Mouse (Mus musculus) megakaryocyte, embryonic 14.5 days (primary cell): Measurements from ENCODE around the gene Hoxc4. TPM values are rescaled to one million over a fixed set of nuclear protein-coding genes. Genes with fewer than 3 reads are reported as not detected.

ENCODE experiments used
- H3K27me3 ChIP-seq: replicated peaks from 2 replicates; pipeline ENCODE3; 2012; ENCODE audit warnings: inconsistent platforms
- H3K36me3 ChIP-seq: replicated peaks from 2 replicates; pipeline ENCODE3; 2012; ENCODE audit warnings: low read length, inconsistent platforms, mixed read lengths
- H3K4me1 ChIP-seq: 2 replicates; pipeline ENCODE4 v1.6.1; 2012; ENCODE audit warnings: inconsistent platforms
- H3K4me3 ChIP-seq: replicated peaks from 2 replicates; pipeline ENCODE3; 2012; ENCODE audit warnings: moderate library complexity, mild to moderate bottlenecking, inconsistent platforms
- H3K9me3 ChIP-seq: 2 replicates; pipeline ENCODE4 v1.6.1; 2012; ENCODE audit warnings: inconsistent platforms
- FLI1 ChIP-seq: IDR thresholded peaks from 2 replicates; pipeline ENCODE4 v1.6.1; 2012; ENCODE audit warnings: low read length, inconsistent platforms, mixed read lengths
- GATA1 ChIP-seq: IDR thresholded peaks from 3 replicates; pipeline ENCODE4 v1.6.1; 2012; ENCODE audit warnings: mixed read lengths, low read length, inconsistent platforms, borderline replicate concordance
- polyA plus RNA-seq: library from polyadenylated mRNA; stranded (reverse); fragments of >175 nt; gene quantifications from 2 replicates; pipeline ENCODE4 v1.2.3, GENCODE M21; 2012; ENCODE audit warnings: low replicate concordance; ENCODE audit not compliant: insufficient read depth

Gene Hoxc4
- polyA plus RNA-seq, 1 experiment, result not detected

DNA sequence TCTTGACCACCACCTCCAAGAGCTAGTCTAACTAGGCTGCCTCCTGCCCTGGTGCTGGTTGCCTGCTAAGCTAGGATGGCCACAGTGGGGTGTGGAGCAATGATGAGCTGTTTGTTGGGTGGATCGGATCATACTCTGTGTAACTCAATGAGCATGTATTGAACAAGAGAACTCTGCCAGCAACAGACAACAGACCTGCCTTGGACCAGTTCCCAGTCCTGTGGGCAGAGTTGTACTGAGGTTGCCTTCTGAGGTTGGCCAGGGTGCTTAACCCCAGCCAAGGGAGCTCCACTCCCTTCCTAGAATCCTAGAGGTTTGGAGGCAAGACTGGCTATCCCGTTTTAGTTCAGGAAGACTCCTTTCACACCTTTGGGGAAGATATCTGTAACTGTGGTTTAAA lies 37.7 kb downstream of the Hoxc4 start:
- no peaks in the 10 kb centered on the region for H3K36me3 ChIP-seq
- no peak for TF ChIP-seq FLI1
- TF ChIP-seq GATA1, result no peak
- H3K9me3 ChIP-seq, result no peaks in the 10 kb centered on the region
- peaks cover 4% of the 10 kb centered on the region; the same call in 1 of the 2 replicates for H3K4me1 ChIP-seq
- H3K27me3 ChIP-seq, result peaks cover 84% of the 10 kb centered on the region
- no peak overlapping the region for H3K4me3 ChIP-seq

DNA sequence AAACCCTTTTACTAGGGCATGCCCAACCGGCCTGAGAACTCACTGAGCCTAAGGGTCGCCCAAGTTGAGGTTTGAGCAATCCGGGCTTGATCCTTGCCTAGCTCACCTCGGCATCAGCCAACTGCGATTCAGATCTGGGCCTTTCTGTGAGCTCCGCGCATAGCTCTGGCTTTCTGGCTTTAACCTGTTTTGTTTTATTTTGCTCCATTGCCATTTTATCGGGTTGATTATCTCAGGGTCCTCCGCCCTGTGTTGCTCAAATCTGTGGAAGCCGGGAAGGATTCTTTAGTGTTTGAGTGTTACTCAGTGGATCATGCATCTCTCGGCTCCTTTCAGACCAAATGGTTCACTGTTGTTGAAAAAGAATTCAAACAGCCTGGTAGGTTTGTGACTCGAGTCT lies 40.0 kb downstream of the Hoxc4 start:
- Histone ChIP-seq H3K4me1 (peaks cover 4% of the 10 kb centered on the region; the same call in 1 of the 2 replicates), H3K4me3 (no peak overlapping the region), H3K9me3 (no peaks in the 10 kb centered on the region), H3K36me3 (no peaks in the 10 kb centered on the region), H3K27me3 (peaks cover 93% of the 10 kb centered on the region)
- TF ChIP-seq GATA1 (no peak), FLI1 (no peak)

DNA sequence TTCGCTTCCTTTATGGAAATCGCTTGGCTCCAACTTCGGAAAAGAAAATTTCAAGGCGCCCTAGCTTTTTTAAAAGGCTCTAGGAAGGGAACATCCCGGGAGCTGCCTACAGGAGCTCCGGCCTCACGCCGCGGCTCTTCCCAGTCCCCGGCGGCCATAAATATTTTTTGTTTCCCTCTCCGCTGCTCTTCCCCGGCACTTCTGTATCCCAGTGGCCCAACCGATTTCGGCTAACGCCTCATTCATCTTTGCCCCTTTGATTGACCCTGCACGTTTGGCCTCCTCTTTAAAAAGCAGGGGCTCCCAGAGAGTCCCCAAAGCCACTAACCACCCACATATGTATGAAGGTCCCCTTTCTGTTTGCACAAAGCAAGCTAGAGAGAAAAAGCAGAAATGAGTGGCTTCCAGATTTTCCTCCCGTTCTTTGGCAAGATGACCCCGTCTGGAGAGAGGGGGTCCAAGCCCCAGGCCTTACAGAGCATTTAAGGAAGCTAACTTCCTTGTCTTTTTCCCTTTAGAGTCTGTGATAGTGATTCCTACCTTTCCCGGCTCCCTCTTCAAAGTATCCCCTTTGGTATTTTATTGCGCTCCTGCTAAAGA lies 40.8 kb downstream of the Hoxc4 start:
- H3K4me3 ChIP-seq, result no peak overlapping the region
- peaks cover 4% of the 10 kb centered on the region; the same call in 1 of the 2 replicates for H3K4me1 ChIP-seq
- TF ChIP-seq FLI1, result no peak
- peaks cover 94% of the 10 kb centered on the region for H3K27me3 ChIP-seq
- H3K9me3 ChIP-seq, result no peaks in the 10 kb centered on the region
- H3K36me3 ChIP-seq, result no peaks in the 10 kb centered on the region

DNA sequence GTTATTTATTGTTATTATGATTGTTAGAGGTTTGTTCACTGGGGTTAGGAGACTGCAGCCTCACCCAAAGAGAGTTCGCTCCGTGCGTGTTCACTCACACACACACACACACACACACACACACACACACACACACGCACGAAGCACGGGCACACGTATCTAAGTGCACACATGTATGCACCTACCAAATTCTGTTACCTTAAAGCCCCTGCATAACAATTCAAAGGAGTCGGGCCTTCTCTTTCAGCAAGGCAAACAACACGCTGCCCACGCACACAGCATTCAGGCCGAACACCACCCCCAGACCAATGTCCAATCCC lies 41.2 kb downstream of the Hoxc4 start:
- H3K4me3 ChIP-seq, result no peak overlapping the region
- no peaks in the 10 kb centered on the region for H3K36me3 ChIP-seq
- no peaks in the 10 kb centered on the region for H3K9me3 ChIP-seq
- H3K4me1 ChIP-seq, result peaks cover 4% of the 10 kb centered on the region; the same call in 1 of the 2 replicates
- TF ChIP-seq FLI1 (no peak), GATA1 (no peak)
- H3K27me3 ChIP-seq, result peaks cover 93% of the 10 kb centered on the region

DNA sequence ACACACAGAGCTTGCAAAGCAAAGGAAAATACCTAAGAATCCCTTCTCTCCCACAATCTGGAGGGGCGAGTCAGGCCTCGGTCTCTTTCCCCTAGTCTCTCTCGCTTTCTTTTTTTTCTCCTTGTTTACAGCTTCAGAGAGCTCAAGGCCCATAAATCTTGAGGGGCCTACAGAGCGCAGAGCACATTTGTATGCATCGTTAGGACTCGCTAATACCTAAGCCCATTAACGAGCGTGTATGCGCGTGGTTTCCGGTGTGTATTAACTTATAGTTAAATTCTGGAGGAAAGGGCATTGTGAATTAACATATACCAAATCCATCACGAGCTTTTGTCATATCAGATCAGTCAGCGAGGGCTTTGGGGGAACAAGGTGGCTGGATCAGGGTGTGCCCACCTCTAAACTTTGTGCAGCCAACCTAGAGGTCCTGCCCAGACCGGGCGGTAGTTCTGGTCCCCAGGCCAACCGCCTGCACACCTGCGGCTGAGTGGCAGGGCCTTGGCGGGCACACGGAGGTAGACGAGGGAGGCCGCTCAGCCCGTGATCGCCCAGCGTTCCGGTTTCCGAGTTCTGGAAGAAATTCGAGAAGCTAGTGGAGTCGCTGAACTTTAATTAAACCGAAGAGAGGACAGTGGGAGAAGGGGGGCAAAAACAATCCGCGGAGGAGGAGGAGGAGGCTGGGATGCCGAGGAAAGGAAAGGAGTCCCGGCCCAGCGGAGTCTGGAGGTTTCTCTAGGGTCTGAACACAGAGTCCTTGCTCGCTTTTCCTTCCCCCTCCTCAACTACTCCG lies 41.8 kb downstream of the Hoxc4 start:
- TF ChIP-seq GATA1 (no peak), FLI1 (no peak)
- Histone ChIP-seq H3K4me1 (peaks cover 4% of the 10 kb centered on the region; the same call in 1 of the 2 replicates), H3K36me3 (no peaks in the 10 kb centered on the region), H3K9me3 (no peaks in the 10 kb centered on the region), H3K4me3 (no peak overlapping the region), H3K27me3 (peaks cover 93% of the 10 kb centered on the region)

DNA sequence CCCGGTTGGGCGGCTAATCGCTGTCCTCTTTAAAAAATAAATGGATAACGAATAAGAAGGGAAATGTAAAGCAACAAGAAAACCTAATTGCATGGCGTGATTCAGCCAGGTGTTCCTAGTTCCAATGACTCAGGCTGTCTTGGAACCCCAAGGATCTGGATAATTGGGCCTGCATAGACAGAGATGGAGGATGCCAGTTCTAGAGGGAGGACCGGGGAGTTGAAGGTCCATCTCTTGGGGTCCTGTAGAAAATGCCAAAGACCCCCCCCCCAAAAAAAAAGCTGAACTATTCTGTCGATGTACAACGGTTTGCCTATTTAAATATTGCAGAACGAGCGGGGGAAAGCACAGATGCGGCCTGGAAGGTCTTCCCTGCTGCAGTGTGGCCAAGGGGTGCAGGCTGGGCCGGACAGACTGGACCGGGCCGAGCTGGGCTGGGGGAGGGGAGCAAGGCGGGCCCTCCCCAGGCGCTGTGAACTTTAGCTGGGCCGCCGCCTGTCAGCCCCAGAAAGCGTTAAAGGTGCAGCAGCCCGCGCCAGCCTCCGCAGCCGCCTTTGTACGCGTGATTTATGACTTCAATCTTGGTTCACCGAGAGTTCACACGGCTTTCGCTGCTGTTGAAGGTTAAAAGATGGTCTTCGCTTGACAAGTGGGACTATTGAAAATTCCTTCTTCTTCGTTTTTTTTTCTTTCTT lies 42.5 kb downstream of the Hoxc4 start:
- H3K4me3 ChIP-seq, result no peak overlapping the region
- TF ChIP-seq FLI1, result no peak
- TF ChIP-seq GATA1, result no peak
- H3K4me1 ChIP-seq, result peaks cover 4% of the 10 kb centered on the region; the same call in 1 of the 2 replicates
- H3K9me3 ChIP-seq, result no peaks in the 10 kb centered on the region
- H3K36me3 ChIP-seq, result no peaks in the 10 kb centered on the region
- peaks cover 95% of the 10 kb centered on the region for H3K27me3 ChIP-seq

DNA sequence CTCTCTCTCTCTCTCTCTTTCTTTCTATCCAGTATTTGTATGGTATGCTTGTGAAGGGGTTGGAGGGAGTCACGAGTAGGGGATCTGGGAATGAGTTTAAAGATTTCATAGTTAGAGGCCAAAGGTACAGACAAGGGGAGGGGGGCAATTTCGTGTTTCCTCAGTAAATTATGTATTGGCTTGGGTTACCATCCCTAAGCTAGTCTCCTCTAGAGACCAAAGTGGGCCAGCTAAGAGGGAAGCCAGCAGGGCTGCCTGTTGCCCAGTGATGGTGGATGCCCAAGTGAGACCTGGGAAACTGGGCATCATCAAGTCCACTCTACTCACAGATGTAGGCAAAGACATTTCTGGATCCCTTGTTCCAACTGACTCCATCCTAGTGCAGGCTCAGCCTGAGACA lies 43.3 kb downstream of the Hoxc4 start:
- TF ChIP-seq GATA1, result no peak
- TF ChIP-seq FLI1, result no peak
- Histone ChIP-seq H3K4me1 (peaks cover 4% of the 10 kb centered on the region; the same call in 1 of the 2 replicates), H3K36me3 (no peaks in the 10 kb centered on the region), H3K27me3 (peaks cover 94% of the 10 kb centered on the region), H3K9me3 (no peaks in the 10 kb centered on the region), H3K4me3 (no peak overlapping the region)

DNA sequence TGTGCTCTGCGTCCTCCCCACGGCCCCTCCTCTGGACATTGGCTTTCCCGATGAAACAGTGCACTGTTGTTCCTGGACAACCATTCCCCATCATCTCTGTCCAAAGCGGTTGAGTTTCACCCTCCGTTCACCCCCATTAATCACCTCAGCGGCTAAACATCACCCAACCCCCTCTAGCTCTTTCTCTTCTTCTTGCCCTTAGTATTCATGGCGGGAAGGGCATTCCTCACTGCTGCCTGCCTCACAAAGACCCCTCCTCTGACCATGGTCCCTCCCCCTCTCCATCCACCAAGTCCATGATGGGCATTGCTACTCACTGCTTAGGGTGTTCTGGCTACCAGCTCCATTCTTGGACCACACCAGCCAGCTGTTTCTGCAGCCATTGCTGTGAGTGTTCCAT lies 46.9 kb downstream of the Hoxc4 start:
- Histone ChIP-seq H3K27me3 (peaks cover 96% of the 10 kb centered on the region), H3K4me3 (no peak overlapping the region), H3K4me1 (peaks cover 2% of the 10 kb centered on the region; the same call in 1 of the 2 replicates)

DNA sequence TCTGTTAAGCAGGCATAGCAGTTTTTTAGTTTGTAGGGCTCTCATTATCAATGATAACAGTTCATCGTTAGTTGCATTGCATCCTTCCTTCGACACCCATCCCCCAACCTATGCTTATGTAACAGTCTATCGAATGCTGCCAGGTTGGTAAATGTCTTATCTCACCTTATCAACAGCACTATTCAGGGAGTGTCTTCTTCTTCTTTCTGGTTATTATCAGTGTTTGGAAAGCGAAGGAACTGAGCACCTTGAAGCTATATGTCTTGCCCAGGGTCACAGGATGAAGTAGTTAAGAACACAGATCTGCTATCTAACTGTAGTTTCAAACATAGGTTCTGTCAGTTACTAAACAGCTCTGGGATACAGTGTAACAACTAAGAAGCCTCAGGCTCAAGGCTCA lies 49.0 kb downstream of the Hoxc4 start:
- Histone ChIP-seq H3K9me3 (no peaks in the 10 kb centered on the region), H3K4me1 (no peaks in the 10 kb centered on the region), H3K36me3 (no peaks in the 10 kb centered on the region), H3K4me3 (no peak overlapping the region), H3K27me3 (peaks cover 88% of the 10 kb centered on the region)
- TF ChIP-seq GATA1 (no peak), FLI1 (no peak)

More for the DNA sequence above, 46.9 kb downstream of the Hoxc4 start:
- H3K36me3 ChIP-seq, result no peaks in the 10 kb centered on the region
- H3K9me3 ChIP-seq, result no peaks in the 10 kb centered on the region
- no peak for TF ChIP-seq FLI1
- no peak for TF ChIP-seq GATA1

DNA sequence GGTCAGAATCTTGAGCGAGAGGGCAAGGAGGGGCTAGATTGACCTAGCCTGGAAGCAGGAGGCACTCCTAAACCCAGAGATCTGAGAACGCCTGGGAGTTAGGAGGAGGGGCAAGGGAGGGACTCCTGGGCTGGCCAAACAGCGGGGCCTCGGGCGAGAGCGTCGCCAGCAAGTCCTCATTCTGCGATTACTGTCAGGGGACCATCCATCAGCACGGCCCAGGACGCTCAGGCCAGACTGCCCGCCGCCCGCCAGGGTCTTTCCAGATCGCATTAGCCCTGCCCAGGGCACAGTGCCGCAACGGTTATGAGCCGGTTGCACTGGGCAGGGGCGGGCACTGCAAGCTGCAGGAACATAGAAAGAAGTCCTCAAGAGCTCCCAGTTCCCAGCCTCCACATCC lies 50.4 kb downstream of the Hoxc4 start:
- Histone ChIP-seq H3K27me3 (peaks cover 82% of the 10 kb centered on the region), H3K4me3 (no peak overlapping the region), H3K36me3 (no peaks in the 10 kb centered on the region), H3K4me1 (no peaks in the 10 kb centered on the region), H3K9me3 (no peaks in the 10 kb centered on the region)
- TF ChIP-seq GATA1, result no peak
- no peak for TF ChIP-seq FLI1
